In the genomic region with DNA sequence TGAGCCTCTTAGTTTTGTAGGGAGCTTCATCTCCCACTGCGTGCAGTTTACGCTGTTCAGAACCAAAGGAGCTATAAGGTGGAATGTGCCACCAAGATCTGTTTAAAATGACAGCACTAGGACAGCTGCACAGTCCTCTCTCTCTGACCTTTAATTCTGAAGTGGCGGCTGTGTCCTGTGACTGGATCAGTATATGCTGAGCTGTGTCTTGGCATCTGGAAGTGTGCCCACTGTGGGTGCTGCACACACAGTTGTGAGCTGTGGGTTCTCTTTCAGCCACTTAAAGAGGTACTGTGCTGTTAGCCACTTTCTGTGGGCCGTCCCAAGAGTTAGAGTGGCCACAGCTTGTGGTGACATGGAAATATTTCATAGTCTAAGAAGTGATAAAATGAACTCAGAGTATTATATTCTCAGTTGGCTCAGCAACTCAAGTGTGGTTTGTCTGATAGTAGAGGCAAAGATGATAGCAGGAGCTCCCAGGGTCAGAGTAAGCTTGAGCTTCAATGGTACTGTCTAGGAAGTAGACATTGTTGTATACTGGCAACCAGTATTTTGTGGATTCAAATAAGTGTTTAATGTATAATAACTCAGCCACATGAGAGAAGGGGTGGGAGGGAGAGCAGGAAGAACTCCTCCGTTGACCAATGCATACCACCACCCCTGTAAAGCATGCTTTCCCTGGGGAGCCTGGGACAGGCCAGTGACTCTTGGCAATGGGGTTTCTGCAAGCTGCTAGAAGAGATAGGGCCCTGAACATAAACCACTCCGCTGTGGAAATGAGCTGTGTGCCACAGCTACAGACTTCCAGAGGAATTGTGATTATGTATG, we compare ENCODE assay signal across 20 mouse cellular contexts. TPM values are rescaled to one million over a fixed set of nuclear protein-coding genes. Genes with fewer than 3 reads are reported as not detected.
A peak's percentile ranks its signal among the peaks of the same experiment; 100 is the strongest.
DNase-seq lines count a peak whose midpoint lies in the region; ATAC-seq and TF ChIP-seq lines count a peak whose summit lies in the region.
"Had no signal": no experiment of that assay in that cellular context is flagged by ENCODE, and none has a peak within 500 bp of the region (broad histone marks: within the 10 kb centered on the region; RNA-seq: fewer than 3 reads in every experiment).

No protein-coding gene starts in this region.

- DNase-seq in cerebellum, adult 2 months, result no peak
- no peak for DNase-seq in cerebellum, adult 18-20 months
- peak; percentile 28 to 32 for DNase-seq in heart, postnatal 10 days
- no peak for DNase-seq in heart, postnatal 14 days
- DNase-seq in MEL (ENCODE audit: low read depth, low spot score), result peak; percentile 62
- no peak for DNase-seq in kidney, adult 8-10 months
- no peak for DNase-seq in right cerebral cortex, postnatal 14 days
- DNase-seq: adrenal gland, postnatal 25 days; kidney, adult 9 months; kidney, postnatal 14 days; lung, adult 2 months; lung, postnatal 14 days; spleen, adult 18-20 months had no signal

- intact Hi-C loops in heart, postnatal 10 days (cut with DNase I), result no loop called here
- intact Hi-C loops in heart, postnatal 14 days (cut with DNase I), result loop anchor here (10.0 kb wide), 1 partner anchor 327 kb away; a partner anchor contains a TSS

- TF ChIP-seq RAD21 in MEL (IDR thresholded peaks at IDR 0.05; ENCODE audit: low read depth, low read length), result no peak

- no peaks in the 10 kb centered on the region for H3K9me3 ChIP-seq in MEL (replicated peaks; ENCODE audit: insufficient read depth, low read length)
- H3K9me3 ChIP-seq in liver, embryonic 16.5 days (replicated peaks; ENCODE audit: control insufficient read depth, low read length), result no peaks in the 10 kb centered on the region
- H3K9me3 ChIP-seq: embryonic facial prominence, embryonic 13.5 days; heart, embryonic 13.5 days; hindbrain, embryonic 15.5 days; limb, embryonic 13.5 days; midbrain, embryonic 13.5 days had no signal

- no peak overlapping the region for H3K4me2 ChIP-seq in liver, embryonic 16.5 days (ENCODE audit: low read depth, low read length)
- H3K4me2 ChIP-seq: embryonic facial prominence, embryonic 13.5 days; heart, embryonic 13.5 days; hindbrain, embryonic 15.5 days; limb, embryonic 13.5 days; midbrain, embryonic 13.5 days had no signal

- H3K36me3 ChIP-seq in MEL (ENCODE audit: control insufficient read depth in 1 of 2, insufficient read depth in 2 of 2, low read length in 2 of 2), result peaks cover 0 to 18% of the 10 kb centered on the region in 2 experiments; a peak in 3 of 4 replicates
- H3K36me3 ChIP-seq in liver, embryonic 16.5 days (ENCODE audit: control insufficient read depth, insufficient read depth), result no peaks in the 10 kb centered on the region

- ATAC-seq in liver, embryonic 16.5 days (ENCODE audit: low read depth), result no peak
- ATAC-seq: forebrain, embryonic 14.5 days; midbrain, embryonic 13.5 days had no signal

- H3K27me3 ChIP-seq in cerebellum, adult 2 months (ENCODE audit: control insufficient read depth, insufficient read depth, low read length), result no peaks in the 10 kb centered on the region
- H3K27me3 ChIP-seq in MEL (ENCODE audit: control insufficient read depth in 1 of 2, insufficient read depth in 2 of 2, low read length in 2 of 2), result no peaks in the 10 kb centered on the region
- no peaks in the 10 kb centered on the region for H3K27me3 ChIP-seq in liver, embryonic 16.5 days (ENCODE audit: control insufficient read depth, insufficient read depth, low read depth, low read length)
- H3K27me3 ChIP-seq: embryonic facial prominence, embryonic 13.5 days; heart, embryonic 13.5 days; hindbrain, embryonic 15.5 days; limb, embryonic 13.5 days; midbrain, embryonic 13.5 days had no signal

- H3K79me2 ChIP-seq in MEL (ENCODE audit: control insufficient read depth, insufficient read depth, low read length, poor library complexity), result no peaks in the 10 kb centered on the region

- H3K4me1 ChIP-seq in cerebellum, adult 2 months (ENCODE audit: control insufficient read depth, insufficient read depth, low read length), result peaks cover 21% of the 10 kb centered on the region
- H3K4me1 ChIP-seq in MEL (ENCODE audit: control insufficient read depth in 1 of 2, insufficient read depth in 2 of 2, low read length in 2 of 2), result peaks cover 14 to 20% of the 10 kb centered on the region in 2 experiments
- peaks cover 18% of the 10 kb centered on the region for H3K4me1 ChIP-seq in liver, embryonic 16.5 days (ENCODE audit: control insufficient read depth, low read depth, low read length)
- H3K4me1 ChIP-seq: embryonic facial prominence, embryonic 13.5 days; hindbrain, embryonic 15.5 days; limb, embryonic 13.5 days; midbrain, embryonic 13.5 days had no signal

- no peak for TF ChIP-seq POLR2A in cerebellum, adult 2 months (IDR thresholded peaks at IDR 0.05; ENCODE audit: borderline replicate concordance, insufficient read depth, low read length)
- no peak for TF ChIP-seq POLR2A in MEL (IDR thresholded peaks at IDR 0.05; ENCODE audit: control insufficient read depth in 1 of 2, insufficient read depth in 1 of 2, low read depth in 1 of 2, low read length in 2 of 2, poor library complexity in 1 of 2)

- H3K27ac ChIP-seq in cerebellum, adult 2 months (ENCODE audit: insufficient read depth, low read length), result peak overlapping the region; percentile 59; the same call in 1 of the 2 replicates
- peak overlapping the region; percentile 38; the same call in 1 of the 2 replicates for H3K27ac ChIP-seq in MEL (ENCODE audit: control insufficient read depth, low read depth, low read length)
- H3K27ac ChIP-seq in liver, embryonic 16.5 days (ENCODE audit: low read length), result 0 out of 2 replicates have a peak overlapping the region, but pooled peaks have one; percentile 27
- H3K27ac ChIP-seq: embryonic facial prominence, embryonic 13.5 days; heart, embryonic 13.5 days; hindbrain, embryonic 15.5 days; limb, embryonic 13.5 days; midbrain, embryonic 13.5 days had no signal

- 94% methylated on average over 6 of the region's 6 CpGs for WGBS in cerebellum, adult 2 months
- 63% methylated on average over 6 of the region's 6 CpGs for WGBS in liver, embryonic 16.5 days (ENCODE audit: insufficient replicate concordance)

- H3K9ac ChIP-seq in MEL (ENCODE audit: control insufficient read depth, low read depth, low read length, poor library complexity, severe bottlenecking), result no peak overlapping the region
- no peak overlapping the region; the same call in 1 of the 2 replicates for H3K9ac ChIP-seq in liver, embryonic 16.5 days (ENCODE audit: low read depth, low read length)
- H3K9ac ChIP-seq: embryonic facial prominence, embryonic 13.5 days; heart, embryonic 13.5 days; hindbrain, embryonic 15.5 days; limb, embryonic 13.5 days; midbrain, embryonic 13.5 days had no signal

- no peak overlapping the region for H3K4me3 ChIP-seq in cerebellum, adult 2 months (replicated peaks; ENCODE audit: insufficient read depth, low read depth, low read length)
- no peak overlapping the region for H3K4me3 ChIP-seq in MEL (ENCODE audit: control insufficient read depth in 1 of 2, insufficient read depth in 1 of 2, low read depth in 2 of 2, low read length in 2 of 2)
- H3K4me3 ChIP-seq in liver, embryonic 16.5 days (ENCODE audit: low read depth, low read length), result no peak overlapping the region
- H3K4me3 ChIP-seq: embryonic facial prominence, embryonic 13.5 days; heart, embryonic 13.5 days; hindbrain, embryonic 15.5 days; limb, embryonic 13.5 days; midbrain, embryonic 13.5 days had no signal

- no peak for TF ChIP-seq CTCF in cerebellum, adult 2 months (IDR thresholded peaks at IDR 0.05; ENCODE audit: borderline replicate concordance, insufficient read depth, low read depth, low read length)
- no peak for TF ChIP-seq CTCF in MEL (IDR thresholded peaks at IDR 0.05 in 2 of 3, conservative IDR thresholded peaks at IDR 0.05 in 1 of 3; ENCODE audit: control insufficient read depth in 1 of 3, insufficient read depth in 1 of 3, low read depth in 2 of 3, low read length in 3 of 3, poor library complexity in 1 of 3, severe bottlenecking in 1 of 3)

- TF ChIP-seq EP300 in MEL (IDR thresholded peaks at IDR 0.05; ENCODE audit: low read depth in 1 of 2, low read length in 2 of 2), result 0 out of 4 replicates have a peak, but pooled peaks of 1 of the 2 experiments have one; percentile 5

TF ChIP-seq in MEL, 35 proteins besides CTCF, POLR2A, EP300 and RAD21:
- TF ChIP-seq ZNF384 (IDR thresholded peaks at IDR 0.05; ENCODE audit: low read depth, low read length) (no peak), TCF12 (IDR thresholded peaks at IDR 0.05; ENCODE audit: low read depth, low read length) (0 out of 2 replicates have a peak, but pooled peaks have one; percentile 14), GATA1 (IDR thresholded peaks at IDR 0.05; ENCODE audit: low read depth, low read length) (peak; percentile 22; the same call in 1 of the 2 replicates)
TF ChIP-seq in MEL: peak in this region for 2.

RNA-seq across cellular contexts. Expression of a gene that starts 30.5 kb away (rescaled TPM):
- 53.3 and 54.8 TPM in 2 replicates for polyA plus RNA-seq in cerebellum, adult 2 months (2012; rRNA removed)
- 10 to 100 TPM; 35.4 to 70.2 TPM for total RNA-seq in heart, postnatal 10 days (2021)
- 10 to 100 TPM; 81.0 to 82.1 TPM for total RNA-seq in heart, postnatal 14 days (2021)
- total RNA-seq in MEL (2012; rRNA removed), result 17.8 and 26.0 TPM in 2 replicates
- 10 to 100 TPM in 1 of 2 experiments, not detected in 1; 13.8 TPM for polyA plus RNA-seq in MEL (2012; ENCODE audit: insufficient read depth in 1 of 2, insufficient read length in 2 of 2, low read depth in 1 of 2, low replicate concordance in 2 of 2, missing spikeins in 1 of 2)
- 54.7 and 55.9 TPM in 2 replicates for polyA plus RNA-seq in liver, embryonic 16.5 days (2015; fragmentation: Nextera tagmentation; extraction: Ambion mirVana)

RNA-seq across cellular contexts. Expression of a gene that starts 59.2 kb away (rescaled TPM):
- polyA plus RNA-seq in cerebellum, adult 2 months (2012; rRNA removed), result 20.2 and 20.7 TPM in 2 replicates
- 1 to 10 TPM; 5.2 to 6.3 TPM for total RNA-seq in heart, postnatal 10 days (2021)
- 1 to 10 TPM; 5.7 to 6.0 TPM for total RNA-seq in heart, postnatal 14 days (2021)
- 5.9 and 6.0 TPM in 2 replicates for total RNA-seq in MEL (2012; rRNA removed)
- 1 to 10 TPM in 1 of 2 experiments, not detected in 1; 5.8 TPM for polyA plus RNA-seq in MEL (2012; ENCODE audit: insufficient read depth in 1 of 2, insufficient read length in 2 of 2, low read depth in 1 of 2, low replicate concordance in 2 of 2, missing spikeins in 1 of 2)
- polyA plus RNA-seq in liver, embryonic 16.5 days (2015; fragmentation: Nextera tagmentation; extraction: Ambion mirVana), result 1.7 and 2.1 TPM in 2 replicates

RNA-seq across cellular contexts. Expression of a gene that starts 59.4 kb away (rescaled TPM):
- 59.6 and 65.7 TPM in 2 replicates for polyA plus RNA-seq in cerebellum, adult 2 months (2012; rRNA removed)
- 10 to 100 TPM; 37.0 to 43.9 TPM for total RNA-seq in heart, postnatal 10 days (2021)
- total RNA-seq in heart, postnatal 14 days (2021), result 10 to 100 TPM; 35.3 to 38.1 TPM
- total RNA-seq in MEL (2012; rRNA removed), result 189 and 210 TPM in 2 replicates
- polyA plus RNA-seq in MEL (2012; ENCODE audit: insufficient read depth in 1 of 2, insufficient read length in 2 of 2, low read depth in 1 of 2, low replicate concordance in 2 of 2, missing spikeins in 1 of 2), result 100 to 1,000 TPM in 1 of 2 experiments, not detected in 1; 162 TPM
- 49.1 and 49.3 TPM in 2 replicates for polyA plus RNA-seq in liver, embryonic 16.5 days (2015; fragmentation: Nextera tagmentation; extraction: Ambion mirVana)

Comparison
In these comparisons a context has a peak if more than half of its experiments do, and no peak if none do; other contexts are left out.
1. DNase-seq: peak in heart, postnatal 10 days (2 of 2) and MEL (single experiment); none in cerebellum, adult 2 months (0 of 2), cerebellum, adult 18-20 months (0 of 2), heart, postnatal 14 days (0 of 2), kidney, adult 8-10 months (0 of 2) and right cerebral cortex, postnatal 14 days (single experiment).
2. Peak in every context shown above with its lines, with median percentiles within 50 percentile points of each other: H3K27ac ChIP-seq.